Mouse (Mus musculus): ENCODE data around the gene Hoxb3.
A peak's percentile ranks its signal among the peaks of the same experiment; 100 is the strongest.

Hoxb3 gene

DNA sequence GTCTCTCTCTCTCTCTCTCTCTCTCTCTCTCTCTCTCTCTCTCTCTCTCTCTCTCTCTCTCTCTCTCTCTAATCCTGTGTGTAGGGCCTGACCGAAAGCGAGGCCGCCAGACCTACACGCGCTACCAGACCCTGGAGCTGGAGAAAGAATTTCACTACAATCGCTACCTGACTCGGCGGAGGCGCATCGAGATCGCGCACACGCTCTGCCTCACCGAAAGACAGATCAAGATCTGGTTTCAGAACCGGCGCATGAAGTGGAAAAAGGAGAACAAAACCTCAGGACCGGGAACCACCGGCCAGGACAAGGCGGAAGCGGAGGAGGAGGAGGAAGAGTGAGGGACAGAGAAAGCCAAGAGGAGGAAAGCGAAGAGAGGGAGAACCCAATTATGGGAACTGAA lies 33.8 kb upstream of the Hoxb3 start:
- no peak for DNase-seq

DNA sequence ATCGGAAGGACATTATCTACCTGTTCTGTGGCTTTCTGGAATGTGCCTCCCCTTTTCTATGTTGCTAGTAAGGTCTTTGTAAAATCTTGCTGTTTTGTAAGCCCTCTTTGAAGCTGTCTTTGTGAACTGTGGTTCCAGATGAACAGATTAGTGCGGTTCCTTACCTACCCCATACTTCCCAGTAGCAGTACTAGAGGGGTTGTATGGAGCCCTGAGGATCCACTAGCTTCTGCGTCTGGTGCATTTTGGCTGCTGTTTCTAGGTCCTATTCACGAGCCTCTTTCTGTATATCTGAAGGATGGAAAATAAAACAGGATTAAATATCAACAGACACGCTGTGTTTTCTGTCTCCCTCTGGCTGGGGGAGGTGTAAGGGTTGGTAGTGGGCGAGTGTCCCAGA lies 33.3 kb upstream of the Hoxb3 start:
- DNase-seq = no peak

DNA sequence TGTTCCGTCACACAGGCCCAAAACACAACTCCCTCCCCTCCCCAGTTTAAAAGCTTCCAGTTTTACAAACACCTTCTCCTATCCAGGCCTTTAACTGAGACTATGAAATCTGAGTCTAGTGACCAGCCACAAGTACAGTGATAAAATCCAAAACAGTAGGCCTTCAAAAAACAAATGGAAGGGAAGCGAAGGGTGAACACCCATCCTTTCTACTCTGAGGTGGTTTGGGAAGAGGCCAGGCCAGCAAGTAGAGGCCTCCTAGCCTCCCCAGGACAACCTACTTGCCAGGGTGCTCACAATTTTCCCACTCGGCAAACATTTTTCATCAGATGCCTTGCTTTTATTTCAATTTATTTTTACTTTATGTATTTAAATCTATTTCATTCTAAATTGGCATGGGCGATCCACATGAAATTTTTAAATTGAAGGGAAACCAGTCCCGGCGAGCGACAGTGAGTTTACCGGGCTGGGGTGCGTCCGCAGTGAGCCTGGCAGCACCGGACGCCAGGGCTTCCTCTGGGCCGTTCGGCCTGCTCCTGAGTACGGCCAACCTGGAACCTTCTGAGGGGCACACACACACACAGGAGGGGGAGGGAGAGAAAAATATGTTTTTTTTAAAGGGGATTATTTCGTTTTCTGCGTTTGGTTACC lies 32.3 kb upstream of the Hoxb3 start:
- no peak for DNase-seq

DNA sequence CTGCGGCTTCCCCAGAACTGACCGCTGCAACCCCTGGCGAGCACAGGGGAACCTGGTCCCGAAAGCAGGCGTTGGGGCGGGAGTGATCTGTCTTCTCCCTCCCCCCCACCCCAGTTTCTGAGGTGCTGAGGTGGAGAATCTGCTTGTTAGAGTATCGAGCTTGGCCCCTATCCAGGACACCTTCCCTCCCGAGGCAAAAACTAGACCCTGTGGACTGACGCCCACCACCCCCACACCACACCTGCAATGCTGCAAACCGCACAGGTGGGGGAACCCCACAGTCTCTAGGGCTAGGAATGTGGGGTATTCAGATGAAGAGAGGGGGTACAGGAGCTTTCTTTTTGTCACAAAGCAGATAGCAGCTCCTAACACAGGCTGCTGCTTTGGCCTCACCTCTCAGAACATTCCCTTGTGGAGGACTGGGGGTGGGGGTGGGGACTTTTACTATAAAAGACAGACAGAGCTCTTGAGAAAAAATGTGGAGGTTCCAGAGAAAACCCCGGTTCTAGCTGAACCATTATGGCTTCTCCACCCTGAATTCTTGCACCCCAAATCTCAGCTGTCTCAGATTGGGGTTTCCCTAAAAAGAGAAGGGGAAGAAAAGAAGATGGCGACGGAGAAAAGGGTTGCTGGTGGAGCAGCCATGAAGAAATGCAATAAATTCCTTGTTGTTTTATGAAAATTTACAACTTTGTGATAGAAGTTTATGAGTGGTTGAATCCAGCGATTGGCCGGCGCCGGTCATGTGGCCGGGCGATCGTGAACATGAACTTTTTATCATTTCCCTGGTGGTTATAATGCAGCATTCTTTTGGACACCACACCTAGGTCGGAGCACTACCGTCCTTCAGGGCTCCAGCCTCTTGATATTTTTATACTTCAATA lies 31.2 kb upstream of the Hoxb3 start, which contains the start of gene Hoxb6:
Gene Hoxb6, plus strand, starts transcription at position 796 of the 884 bp plus-strand sequence.
- no peak for DNase-seq

DNA sequence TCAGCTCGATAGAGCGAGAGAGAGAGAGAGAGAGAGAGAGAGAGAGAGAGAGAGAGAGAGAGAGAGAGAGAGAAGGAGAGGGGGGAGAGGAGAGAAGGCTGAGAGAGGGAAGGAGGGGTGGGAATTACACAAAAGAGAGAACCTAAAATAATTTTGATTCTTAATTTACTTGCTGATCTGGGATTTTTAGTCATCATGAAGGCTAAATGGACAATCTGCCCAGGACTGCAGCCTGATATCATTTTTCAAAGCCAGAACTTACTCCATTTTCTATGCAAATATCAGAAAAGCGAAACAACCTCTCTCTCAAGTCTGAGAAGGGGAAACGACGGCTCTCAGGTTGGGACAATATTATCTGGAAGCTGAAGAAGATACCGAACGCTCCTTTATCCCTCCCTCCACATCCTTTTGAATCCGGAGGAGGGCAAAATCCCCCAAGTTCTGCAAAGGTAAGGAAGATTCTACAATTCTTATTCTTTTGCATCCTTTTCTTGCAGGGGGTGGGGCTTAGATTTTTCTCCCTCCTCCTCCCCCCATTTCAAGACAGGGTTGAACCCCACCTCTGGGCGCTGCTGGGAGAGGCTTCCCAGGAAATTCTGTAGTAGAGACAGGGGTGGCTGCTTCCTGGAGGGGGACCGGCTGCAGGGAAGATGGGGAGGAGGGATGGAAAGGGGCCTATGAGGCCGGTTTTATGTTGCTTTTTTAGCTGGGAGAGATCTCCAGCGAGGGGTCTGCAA lies 30.4 kb upstream of the Hoxb3 start:
- DNase-seq = no peak

DNA sequence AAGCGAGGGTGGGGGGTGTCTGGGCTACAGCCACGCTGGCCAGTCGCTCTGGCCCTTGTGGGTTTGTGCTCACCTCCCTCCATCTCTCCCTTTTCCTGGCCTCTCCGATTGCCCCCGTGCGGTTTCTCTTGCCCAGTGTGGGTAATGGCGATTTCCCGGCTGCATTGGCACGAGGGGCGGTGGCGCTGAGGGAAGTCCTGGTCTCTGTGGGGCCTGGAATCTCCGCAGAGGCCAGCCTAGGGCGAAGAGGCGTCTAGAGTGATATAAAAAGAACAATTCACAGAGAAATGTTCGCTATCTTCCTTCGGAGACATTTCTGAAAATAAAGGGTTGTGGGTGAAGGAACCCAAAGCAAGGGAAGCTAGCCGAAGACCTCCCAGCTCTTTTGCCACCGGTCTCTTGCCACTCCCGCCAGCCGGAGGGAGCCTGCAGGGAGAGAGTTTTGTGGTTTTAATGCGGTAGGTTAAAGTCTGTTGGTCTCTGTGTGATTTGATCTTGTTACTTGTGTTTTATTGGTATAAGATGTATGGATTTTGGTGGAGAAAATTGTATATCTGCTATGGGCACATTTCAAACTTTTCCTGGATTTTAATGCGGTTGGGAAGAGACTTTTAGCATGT lies 29.7 kb upstream of the Hoxb3 start:
- no peak for DNase-seq

DNA sequence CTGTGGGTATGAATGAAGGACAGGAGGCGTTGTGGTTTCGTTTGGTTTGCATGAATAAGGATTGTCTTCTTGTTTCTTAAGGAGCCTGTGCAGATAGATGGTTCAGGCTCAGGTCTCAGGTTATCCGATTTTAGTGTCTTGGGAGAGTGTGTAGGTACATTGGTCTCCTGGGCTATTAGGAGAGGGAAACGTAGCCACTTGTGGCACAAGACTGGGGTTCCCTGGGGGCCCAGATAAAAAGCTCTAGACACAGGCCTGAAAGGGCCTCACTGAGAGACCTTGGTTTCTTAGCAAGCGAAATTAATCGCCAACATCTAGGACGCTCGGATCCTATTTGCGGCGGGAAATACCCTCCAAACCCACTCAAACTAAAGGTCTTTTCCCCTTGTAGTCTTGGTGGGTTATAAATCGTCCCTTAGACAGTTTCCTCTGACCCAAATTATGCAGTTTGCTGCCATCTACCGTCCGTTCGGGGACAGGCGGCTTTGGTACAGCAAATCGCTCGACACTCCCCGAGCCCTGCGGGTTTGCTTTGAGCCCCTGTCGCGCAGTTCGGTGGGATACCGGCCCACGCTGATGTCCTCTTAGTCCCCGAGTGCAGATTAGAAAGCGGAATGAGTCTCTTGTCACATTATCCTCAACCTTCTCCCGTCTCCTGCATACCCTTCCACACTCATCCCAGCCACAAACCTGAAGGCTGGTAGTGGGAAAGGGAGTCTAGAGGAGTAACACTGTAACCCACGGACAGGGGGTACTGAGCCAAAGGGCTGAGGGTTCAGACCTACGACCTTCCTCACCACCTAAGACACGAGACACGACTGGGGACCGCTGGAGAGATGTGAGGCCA lies 28.7 kb upstream of the Hoxb3 start:
- DNase-seq = peak; percentile 83 to 85

DNA sequence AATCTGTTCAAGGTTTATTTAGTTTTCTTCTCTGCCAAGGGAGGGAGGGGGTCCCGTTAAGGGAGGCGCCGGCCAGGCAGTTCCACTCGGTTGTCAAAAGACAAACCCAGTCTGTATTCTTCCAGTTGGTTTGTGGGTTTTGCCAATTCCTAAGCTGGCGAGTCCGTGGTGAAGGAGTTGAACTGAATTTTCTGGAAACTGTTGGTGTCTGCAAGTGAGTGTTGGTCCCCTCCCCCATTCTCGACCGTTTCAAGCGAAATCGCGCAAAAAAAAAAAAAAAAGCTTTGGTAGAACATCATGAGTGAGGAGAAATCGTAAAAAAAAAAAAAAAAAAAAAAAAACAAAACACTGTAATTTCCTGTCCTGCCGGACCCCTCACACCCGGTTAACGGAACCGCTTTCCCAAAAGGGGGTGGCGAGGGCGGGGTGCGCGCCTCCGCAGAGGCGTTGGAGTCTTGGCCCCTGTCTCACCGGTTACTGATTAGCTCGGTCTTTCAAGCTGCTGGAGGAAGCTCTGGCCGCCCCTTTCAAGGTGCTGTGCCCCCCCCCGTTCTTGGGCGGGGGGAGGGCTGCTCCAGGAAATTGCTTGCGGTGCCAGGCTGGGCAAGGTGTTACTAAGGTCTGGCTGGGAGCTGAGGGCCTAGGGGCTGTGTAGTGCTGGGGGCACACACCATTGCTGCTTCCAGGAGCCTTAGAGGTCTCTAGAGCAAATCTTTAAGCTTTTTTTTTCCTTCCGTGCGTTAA lies 27.9 kb upstream of the Hoxb3 start:
- DNase-seq = no peak

DNA sequence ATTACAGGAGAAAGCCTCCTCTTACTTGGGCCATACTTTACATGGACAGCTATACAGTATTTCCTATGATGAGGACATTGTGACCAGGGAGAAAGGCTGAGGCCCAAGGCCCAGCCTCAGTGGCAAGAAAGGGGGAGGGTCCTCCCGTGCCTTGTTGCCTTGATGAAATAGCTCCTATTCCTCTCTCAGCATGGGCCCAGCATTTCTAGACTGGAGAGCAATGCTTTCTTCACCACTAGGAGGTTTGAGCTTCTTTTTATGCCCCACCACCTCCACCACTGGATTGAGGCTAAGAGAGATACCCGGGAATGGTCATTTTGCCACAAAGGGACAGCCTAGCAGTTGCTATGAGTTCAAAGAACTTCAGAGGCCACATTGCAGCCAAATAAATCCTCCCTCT lies 26.1 kb upstream of the Hoxb3 start:
- no peak for DNase-seq

DNA sequence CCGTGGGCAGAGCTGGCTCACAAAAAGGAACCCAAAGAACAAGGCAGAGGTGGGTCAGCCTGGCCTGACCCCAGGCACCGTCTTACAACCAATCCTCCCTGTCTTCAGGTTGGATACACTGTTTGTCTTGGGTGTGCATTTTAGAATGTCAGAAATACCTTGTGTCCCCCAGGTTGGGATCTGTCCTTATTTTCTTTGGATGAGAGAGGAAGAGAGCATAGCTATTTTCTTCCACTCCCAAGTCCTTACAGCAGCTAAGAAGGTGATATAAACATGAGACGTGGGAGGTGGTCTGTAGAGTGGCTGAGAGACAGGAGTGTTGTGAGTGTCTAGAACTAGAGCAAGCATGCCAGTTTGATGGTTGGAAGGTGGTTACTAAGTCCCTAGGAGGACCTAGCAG lies 25.7 kb upstream of the Hoxb3 start:
- DNase-seq = no peak

DNA sequence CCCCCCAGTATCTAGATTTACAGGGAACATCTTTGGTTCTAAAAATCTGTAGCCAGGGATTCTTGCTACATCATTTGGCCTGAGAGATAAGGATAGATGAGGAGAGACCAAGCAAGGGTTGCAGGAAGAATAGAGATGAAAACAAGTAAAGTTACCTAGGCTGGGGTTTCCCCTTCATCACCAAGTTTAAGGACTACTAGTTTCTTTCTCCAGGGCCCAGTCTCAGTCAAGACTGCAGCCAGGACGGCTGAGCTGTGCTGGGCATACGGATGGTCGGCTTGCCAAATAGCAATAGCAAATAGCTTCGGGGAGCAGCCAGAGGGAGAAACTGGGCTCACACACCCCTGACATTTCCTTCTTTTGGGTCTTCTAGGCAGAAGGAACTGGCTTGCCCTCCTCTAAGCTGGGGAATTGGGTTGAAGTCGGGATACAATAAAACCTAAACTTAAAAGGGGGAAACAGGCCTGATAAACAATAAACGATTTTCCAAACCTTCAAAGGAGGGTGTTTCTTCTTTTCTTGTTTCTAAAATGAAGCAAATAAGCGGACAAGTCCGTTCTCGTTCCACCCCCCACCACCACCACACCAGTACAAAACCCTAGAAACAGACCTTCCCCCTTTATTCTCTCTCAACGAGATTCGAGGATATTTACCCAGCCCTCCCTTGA lies 25.0 kb upstream of the Hoxb3 start:
- no peak for DNase-seq

DNA sequence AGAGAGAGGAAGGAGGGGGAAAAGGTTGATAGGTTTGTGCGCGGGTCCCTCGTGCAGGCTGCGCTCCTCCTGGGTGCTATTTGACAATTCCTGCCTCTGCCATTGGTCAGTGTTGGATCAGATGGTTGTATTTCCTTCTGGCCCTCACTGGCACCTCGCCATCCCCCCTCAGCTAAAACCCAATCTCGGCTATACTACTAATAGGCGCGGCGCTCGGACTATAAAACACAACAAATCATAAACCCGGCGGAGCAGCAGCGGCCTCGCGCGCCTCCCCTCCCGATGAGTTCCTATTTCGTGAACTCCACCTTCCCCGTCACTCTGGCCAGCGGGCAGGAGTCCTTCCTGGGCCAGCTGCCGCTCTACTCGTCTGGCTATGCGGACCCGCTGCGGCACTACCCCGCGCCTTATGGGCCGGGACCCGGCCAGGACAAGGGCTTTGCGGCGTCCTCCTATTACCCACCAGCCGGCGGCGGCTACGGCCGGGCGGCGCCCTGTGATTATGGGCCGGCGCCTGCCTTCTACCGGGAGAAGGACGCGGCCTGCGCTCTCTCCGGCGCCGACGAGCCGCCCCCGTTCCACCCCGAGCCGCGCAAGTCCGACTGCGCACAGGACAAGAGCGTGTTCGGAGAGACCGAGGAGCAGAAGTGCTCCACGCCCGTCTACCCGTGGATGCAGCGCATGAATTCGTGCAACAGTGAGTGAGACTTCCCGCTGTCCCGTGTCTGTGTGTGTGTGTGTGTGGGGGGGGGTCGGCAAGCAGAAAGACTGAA lies 24.0 kb upstream of the Hoxb3 start:
- DNase-seq = no peak

DNA sequence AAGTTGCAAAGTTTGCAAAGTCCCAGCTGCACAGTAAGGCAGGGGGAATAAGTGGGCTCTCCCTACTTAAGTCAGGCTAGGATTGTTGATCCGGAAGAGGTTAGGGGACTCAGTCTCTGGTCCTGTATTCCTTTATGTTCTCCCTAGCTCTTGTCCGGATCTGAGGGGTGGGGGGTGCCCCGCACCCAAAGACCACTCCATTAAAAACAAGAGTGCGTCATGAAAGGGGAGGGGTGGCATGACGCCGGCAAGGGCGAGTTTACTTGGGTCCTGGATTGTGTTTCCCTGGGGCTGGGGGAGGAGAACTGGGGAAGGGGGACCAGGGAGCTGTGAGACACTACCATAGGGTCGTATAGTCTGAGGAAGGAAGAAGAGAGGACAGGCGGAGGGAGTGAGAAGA lies 23.3 kb upstream of the Hoxb3 start:
- DNase-seq = no peak

DNA sequence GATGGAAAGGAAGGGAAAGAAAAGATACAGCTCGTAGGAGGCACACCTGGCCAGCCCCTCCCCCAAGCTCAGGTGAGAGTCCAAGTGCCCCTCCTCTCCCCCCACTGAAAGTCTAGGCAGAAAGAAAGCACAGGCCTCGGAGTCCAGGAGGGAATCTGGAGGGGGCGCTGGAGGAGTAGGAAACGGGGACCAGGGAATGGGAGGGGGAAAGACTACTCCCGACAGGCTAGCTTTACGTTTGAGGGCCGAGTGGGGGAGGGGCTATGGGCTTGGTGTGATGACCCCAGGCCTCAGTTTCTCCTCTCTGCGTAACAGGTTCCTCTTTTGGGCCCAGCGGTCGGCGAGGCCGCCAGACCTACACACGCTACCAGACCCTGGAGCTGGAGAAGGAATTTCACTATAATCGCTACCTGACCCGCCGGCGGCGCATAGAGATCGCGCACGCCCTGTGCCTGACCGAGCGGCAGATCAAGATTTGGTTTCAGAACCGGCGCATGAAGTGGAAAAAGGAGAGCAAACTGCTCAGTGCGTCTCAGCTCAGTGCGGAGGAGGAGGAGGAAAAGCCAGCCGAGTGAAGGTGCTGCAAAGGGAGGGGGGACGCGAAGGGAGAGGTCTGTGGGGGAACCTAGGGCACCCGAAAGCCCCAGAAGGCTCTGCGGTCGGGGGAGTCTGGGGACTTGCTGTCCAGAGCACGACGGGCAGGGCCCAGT lies 22.6 kb upstream of the Hoxb3 start:
- DNase-seq = no peak

DNA sequence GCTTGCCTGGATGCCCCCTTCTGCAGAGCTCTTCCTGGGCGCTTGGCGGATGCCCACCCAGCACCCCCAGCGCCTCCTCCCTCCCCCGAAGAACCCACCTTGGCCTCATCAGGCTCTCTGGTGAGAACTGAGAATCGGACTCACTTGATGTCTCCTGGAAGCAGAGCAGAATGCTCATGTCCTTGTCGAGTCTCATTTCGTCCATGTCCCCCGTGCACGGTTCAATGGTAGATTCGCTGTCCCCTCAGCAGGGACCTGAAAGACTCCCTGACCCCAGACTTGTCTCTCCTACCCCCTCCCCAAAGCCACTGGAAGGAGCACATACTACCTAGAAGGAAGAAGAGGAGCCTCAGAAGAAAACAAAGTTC lies 22.1 kb upstream of the Hoxb3 start:
- DNase-seq = no peak

DNA sequence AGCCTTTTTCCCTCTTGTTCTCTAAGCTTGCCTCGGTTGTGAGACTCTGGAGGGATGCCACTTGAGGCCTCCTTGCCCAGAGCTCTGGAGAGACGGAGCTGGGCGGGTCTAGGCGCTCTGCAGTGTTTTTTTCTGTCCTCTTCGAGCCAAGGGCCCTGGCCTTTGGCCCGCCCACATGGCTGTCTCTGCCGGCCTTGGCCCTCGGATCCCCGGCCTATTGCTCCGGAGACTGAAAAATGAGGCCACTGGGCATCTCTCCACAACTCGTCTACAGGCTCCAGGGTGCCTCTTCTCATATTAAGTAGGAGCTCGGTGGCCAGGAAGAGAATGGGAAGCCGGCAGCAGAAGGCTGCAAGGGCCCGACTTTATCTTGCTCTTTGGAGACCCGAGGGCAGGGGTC lies 21.3 kb upstream of the Hoxb3 start:
- DNase-seq = no peak

DNA sequence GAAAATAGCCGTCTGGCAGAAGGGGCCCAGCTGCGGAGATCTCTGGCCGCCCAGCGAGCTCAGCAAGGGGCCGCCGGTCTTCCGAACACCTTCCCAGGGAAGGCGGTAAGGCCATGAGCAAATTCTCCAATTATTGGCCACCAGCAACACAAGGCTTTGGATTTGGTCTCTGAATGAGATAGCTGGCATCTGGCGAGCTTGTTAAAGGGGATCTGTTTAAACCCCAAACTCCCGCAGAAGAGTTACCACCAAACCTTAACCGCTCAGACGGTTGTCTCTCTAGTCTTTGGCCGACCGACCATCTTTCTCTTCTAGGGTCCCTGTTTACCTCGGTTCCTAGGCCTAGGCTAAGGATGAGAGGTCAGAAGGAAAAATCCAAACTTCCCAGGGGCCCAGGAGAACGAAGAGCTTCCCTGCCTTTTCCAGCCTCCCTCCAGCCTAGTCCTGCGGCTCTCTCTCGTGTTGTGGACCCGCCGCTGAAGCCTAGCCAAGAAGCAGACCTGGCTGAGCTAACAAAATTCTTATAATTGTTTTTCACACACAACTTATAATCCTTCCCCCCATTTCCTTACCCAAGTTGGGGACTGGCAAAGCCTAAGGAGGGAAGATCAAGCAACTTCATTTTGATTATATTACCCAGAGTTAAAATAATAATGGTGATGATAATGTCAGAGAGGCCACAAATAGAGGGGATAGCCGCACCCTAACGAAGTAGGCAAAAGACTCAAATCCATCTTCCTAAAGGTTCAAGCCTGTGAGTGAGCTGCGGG lies 20.6 kb upstream of the Hoxb3 start:
- DNase-seq = no peak
